Mouse (Mus musculus): Measurements from ENCODE around the gene Siglec1. TPM values are rescaled to one million over a fixed set of nuclear protein-coding genes. Genes with fewer than 3 reads are reported as not detected.
"Not testable (repeated sequence)": the region's sequence is repeated elsewhere in the genome, so short reads cannot be mapped to it uniquely, and the experiment has no call there.

Siglec1 gene
- polyA plus RNA-seq (2012; rRNA removed) = 0.23 and 0.38 TPM in 2 replicates

DNA sequence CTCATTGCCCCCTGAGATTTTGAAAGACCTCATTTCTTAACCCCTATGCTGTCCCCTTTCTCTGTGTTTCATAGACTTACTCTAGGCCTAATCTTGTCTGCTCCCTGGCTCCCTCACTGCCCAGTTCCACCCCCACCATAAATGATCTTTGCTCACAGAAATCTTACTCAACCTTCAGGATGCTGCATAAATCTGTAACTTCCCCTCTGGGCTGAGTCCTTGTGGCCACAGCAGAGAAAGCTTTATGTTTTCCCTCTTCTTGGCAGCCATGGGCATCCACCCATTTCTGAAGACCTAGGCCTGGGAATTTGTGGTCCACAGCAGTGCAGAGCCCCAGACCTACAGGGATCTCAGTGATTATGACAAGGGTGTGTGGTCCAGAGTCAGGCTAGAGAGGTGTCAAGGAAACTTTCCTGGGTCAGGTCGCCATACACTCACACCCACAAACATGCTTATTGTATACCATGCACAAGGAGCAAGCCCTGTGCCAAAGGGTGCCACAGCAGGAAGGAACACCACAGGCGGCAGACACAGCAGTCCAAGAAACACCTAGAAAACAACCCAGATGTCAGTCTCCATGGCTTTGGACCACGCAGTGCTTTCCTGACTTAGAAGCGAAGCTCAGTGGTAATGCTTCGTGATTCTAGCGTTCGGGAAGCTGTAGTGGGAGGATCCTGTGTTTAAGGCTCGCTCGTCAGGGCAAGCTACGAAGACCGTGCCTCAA, at the start of gene Siglec1:
Siglec1 (minus strand) TSS at position 99 of the 724 bp plus-strand sequence.
- no peak for DNase-seq (ENCODE audit: extremely low spot score in 1 of 2, low spot score in 1 of 2)

DNA sequence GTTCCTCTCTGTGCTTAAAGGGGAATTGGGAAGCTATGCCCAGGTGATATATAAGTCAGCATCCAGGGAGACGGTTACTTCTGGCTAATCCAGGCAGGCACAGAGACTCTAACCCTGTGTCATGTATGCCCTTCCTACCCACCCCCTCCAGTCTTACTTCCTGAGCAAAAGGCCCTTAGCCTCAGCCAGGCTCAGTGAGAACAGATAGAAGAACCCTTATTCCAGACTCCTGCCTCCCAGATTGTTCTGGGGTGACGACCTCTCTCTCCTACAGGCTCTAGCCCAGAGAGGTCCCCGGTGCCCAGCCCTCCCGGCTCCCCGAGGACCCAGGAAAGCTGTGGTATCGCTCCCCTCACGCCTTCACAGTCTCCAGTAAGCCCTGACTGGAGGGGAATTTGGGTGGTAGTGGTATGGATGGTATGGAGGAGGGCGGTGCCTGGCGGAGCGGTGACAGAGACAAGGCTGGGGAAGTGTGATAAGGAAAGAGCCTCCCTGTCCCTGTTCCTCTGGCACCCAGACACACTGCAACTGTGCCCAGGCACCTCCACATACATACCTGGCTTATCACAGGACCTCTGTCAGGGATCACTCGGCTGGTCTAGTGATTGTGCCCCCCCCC, 49.1 kb upstream of the Siglec1 start:
- DNase-seq (ENCODE audit: extremely low spot score in 1 of 2, low spot score in 1 of 2) = no peak

DNA sequence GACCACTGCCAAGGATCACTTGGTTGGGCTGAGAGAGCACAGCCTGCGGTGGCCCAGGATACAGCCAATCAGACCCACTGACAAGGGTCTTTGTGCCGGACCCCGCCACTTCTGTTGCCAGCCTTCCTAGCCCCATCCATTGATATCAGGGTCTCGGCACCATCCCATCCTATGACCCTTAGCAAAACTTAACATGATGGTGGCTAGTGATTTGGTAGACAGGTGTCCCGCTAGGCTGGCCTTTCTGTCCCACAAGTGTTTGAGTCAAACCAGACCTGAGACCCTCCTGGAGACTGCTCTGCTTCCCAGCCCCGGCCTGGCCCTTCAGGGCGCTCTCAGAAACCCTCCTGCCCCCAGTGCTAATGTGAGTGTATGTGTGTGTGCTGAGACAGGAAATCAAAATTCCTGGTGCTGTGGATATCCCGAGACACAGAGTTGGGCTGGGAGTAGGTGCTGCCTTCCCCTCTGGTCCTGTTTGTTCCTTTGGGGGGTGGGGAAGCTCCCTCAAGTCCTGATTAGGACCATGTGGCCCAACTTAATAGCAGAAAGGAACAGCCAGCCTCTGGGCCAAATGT, 48.3 kb upstream of the Siglec1 start:
- DNase-seq (ENCODE audit: extremely low spot score in 1 of 2, low spot score in 1 of 2) = no peak

DNA sequence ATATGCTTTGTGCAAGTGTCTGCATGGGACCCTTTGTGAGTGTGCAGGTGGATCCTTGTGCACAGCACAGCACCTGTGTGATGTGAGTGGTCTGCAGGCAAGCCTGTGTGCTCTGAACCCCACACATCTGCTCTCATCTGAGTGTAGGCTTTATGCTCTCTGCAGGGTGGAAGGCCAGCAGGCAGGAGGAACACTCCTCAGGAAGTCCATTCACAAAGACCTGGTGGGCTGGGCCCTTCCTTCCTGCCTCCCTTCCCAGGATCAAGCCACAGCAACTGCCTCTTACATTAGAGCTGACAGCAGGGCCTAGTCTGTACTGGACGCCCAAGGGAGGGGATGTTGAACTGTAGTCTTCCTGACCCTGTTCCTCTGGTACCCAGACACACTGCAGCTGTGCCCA, 47.8 kb upstream of the Siglec1 start:
- no peak for DNase-seq (ENCODE audit: extremely low spot score in 1 of 2, low spot score in 1 of 2)

DNA sequence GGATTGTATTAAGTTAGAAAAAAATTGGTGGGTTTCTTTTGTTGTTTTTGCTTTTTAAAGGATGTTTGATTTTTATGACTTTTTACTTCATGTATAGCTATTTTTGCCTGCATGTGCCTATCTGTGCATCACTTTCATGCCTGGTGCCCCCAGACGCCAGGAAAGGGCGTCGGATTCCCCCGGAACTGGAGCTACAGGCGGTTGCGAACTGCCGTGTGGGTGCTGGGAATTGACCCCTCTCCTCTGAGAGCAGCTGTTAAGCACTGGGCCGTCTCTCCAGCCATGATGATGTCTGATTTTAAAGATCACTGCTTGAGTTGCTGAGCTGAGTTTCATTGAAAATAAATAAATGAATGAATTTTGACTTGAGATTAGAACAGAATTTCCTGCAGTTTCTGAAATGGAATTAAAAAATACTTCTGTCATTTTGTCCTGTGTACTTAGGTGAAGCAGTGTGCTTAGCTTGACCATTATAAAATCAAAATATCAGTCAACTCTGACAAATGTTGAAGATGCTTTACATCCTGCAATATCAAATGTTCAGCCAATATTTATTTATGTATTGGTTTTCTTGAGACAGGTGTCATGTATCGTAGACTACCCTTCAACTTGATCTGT, 46.5 kb upstream of the Siglec1 start, which contains the start of gene Gm11037:
Gm11037 (plus strand) TSS at position 568 of the 618 bp plus-strand sequence.
- DNase-seq (ENCODE audit: extremely low spot score in 1 of 2, low spot score in 1 of 2) = no peak

DNA sequence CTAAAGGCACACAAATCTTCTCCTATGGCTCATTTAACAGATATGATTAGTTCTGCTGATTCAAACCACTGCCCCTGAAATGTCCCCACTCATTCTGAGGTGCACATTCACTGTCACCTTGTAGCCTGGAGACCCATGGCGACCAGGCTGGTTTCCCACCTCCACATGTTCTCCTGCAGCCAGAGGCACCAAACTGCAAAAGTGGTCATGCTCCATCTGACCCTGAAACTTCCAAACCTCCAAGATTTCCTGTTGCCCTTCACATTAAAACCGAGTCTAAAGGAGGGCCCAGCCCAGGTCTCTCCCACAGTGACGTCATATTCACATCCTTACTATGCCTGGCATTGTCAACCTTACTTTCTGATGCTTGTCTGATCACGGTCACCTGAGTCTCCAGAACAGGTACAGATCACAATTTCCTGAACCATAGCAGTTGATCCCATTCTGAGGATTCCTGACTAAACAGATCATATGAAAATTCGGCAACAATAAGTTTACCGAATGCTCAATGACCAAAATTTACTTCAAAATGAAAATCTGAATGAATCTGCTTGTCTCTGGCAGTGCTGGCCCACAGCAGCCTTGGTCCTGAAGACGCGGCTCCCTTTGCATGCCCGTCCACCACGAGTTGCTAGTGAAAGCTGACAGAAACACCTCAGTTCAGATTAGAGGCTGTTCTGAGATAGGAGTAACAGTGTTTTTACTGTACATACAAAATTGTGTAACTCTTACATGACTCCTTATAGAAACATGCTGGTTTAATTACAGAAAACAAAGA, 45.7 kb upstream of the Siglec1 start:
- DNase-seq (ENCODE audit: extremely low spot score in 1 of 2, low spot score in 1 of 2) = no peak

DNA sequence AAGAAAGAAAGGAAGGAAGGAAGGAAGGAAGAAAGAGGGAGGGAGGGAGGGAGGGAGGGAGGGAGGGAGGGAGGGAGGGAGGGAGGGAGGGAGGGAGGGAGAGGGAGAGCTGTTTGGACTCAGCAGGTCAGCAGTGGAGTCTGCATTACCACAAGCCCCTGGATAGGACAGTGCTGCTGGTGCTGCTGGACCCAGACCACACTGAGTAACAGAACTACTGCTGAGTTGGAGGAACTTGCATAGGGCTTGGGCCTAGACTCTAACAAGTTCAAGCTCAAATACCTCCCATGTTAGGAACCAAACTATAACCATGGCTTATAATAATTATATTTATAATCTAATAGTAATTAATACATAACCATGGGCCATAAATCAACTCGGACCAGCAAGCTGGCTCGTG, 44.3 kb upstream of the Siglec1 start:
- no peak for DNase-seq (ENCODE audit: extremely low spot score in 1 of 2, low spot score in 1 of 2)

DNA sequence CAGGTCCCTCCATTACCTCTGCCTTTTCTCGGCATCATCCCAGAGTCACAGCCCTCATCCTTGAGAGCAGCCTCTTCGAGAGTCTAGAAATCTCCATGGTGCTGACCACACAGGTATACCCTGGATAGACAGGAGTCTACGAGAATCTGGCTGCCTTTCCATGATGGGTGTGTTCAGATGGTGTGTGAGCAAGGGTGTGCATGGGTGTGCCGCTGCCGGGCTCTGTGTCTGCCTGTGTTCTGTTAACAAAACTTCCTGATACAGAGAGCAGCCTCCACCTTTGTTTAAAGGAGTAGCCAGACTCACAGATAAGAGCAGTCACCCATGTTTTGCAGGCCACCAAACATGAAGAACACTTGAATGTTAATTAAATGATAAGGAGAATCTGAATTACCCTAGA, 43.3 kb upstream of the Siglec1 start:
- DNase-seq (ENCODE audit: extremely low spot score in 1 of 2, low spot score in 1 of 2) = no peak

DNA sequence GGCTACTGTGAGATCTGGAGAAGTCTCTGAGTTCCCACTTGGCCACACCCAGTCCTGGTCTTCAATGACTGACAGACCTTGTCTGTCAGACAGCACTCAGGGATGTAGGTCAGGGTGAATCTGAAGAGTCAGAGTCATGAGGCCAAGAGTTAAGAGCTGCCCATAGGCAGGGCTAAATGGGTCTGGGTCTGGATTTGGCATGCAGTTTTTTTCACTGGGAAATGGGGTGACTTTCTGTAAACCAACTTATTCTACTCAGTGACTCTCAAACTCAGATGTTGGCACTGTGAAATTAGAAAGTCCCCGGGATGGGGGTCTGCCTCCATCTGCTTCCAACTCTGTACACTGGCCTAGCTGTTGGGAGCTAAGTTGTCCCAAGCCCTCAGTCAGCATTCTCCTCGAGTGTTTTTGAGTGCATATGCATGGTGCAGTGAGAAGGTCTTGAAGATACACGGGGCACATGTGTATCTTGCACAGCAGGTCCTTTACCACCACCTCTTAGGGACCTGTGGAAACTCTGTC, 42.1 kb upstream of the Siglec1 start:
- DNase-seq (ENCODE audit: extremely low spot score in 1 of 2, low spot score in 1 of 2) = no peak

DNA sequence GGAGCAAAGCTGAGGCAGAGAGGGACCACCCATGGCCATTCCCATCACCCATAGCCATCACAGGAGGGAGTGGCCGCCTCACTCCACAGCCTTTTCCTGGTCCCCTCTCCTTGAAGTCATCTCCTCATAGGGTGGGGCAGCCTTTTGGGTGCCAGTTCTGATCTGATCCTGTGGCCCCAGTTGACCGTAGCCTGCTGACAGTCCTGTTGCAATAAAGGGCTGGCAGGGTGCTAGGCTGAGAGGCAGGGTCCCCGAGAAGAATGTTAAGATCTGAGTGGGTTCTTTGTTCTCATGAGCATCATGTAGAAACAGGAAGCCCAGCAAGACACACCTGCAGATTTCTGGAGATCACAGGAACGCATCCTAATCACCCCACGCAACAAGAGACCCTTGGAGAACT, 41.6 kb upstream of the Siglec1 start:
- DNase-seq (ENCODE audit: extremely low spot score in 1 of 2, low spot score in 1 of 2) = no peak

DNA sequence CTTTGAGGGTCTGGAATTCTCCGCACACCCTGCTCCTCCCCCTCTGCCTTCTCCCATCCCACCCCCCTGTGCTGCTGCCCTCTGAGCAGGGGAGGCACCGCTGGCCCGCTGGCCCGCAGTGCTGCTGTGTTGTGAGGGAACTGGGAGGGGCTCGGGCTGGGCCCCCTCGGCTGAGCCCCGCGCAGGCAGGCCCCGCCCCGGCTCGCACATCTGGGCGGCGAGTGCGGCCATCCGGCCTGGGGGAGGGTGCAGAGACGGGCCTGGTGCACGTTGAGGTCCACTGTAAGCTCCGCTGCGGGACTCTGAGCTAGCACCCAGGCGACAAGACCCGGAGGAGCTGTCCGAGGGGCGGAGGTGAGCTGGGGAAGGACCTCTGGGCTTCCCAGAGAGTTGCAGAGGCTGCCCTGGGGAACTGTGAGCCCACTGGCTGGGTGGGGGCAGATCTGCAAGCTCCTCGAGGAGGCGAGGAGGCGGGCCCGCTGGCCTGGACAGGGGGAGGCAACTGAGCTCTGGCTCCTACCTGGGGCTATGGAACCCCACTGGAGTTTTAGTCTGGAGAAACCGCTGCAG, 40.7 kb upstream of the Siglec1 start, which contains the start of gene Hspa12b:
Hspa12b (plus strand) TSS at position 120 of the 570 bp plus-strand sequence.
- no peak for DNase-seq (ENCODE audit: extremely low spot score in 1 of 2, low spot score in 1 of 2)

DNA sequence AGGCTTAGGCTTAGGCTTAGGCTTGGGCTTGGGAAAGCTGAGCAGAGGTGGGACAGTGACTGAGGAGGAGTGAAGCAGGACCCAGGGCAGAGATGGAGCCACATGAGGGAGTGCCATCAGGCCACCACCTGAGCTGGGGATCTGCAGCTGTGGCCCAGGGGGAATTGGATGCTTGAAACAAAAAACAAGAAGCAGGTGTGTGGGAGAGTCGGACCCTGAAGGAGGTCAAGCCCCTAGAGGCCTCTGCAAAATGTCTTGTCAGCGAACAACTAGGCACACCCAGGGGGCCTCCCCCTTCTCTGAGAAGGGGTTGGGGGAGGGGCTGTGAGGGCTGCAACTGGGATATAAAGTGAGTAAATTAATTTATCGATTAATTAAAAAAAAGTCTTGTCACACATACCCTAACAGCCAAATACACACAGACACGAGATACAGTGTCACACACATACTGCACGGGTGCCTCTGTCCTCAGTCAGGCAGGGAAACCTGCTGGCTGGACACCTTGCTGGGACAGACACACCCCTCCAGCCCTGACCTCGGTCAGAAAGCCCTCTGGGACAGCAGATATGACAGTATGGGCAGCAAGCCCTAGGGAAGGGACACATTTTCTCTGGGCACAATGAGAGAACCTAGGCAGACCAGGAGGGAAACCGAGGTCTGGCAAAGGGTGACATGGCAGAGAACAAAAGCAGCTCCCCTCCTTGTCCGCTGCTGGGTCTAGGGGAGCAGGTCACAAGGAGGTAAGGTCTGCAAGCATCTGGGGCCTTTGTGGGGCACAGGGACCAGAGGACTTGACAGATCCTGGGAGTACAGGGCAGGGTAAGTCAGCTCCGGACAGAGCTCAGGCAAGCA, 39.6 kb upstream of the Siglec1 start:
- no peak for DNase-seq (ENCODE audit: extremely low spot score in 1 of 2, low spot score in 1 of 2)

DNA sequence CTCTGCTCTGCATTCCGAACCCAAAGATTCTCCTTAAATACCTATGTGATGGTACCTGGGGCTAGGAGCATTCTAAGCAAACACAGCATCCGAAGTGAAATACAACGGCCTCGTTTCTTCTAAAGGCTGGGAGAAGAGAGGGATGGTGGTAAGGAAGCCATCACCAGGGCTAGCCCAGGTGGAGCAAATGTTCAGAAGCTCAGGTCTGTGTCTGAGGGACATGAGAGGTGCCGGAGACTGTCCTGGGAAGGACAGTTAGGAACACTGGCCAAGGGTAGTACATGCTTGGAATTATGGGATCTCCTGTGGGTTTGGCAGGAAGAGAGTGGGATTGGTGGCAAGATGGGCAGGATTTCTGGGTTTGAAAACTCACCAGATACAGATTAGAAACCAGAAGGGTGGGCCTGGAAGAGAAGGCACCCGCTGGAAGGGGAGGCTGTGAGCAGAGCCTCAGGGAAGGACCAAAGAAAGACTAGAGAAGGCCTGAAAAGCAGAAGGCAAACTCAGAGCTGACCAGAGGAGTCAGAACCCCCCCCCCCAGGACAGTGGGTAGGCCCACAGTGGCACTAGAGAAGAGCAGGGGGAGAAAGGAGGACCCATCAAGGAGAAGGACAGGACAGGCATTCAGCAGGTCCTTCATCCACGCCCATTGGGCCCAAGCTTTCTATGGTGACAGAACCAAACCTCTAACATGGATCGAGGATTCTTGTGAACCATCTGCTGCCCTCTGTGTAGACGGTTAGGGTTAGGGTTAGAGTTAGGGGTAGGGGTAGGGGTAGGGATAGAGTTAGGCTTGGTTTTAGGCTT, 38.8 kb upstream of the Siglec1 start:
- no peak for DNase-seq (ENCODE audit: extremely low spot score in 1 of 2, low spot score in 1 of 2)

DNA sequence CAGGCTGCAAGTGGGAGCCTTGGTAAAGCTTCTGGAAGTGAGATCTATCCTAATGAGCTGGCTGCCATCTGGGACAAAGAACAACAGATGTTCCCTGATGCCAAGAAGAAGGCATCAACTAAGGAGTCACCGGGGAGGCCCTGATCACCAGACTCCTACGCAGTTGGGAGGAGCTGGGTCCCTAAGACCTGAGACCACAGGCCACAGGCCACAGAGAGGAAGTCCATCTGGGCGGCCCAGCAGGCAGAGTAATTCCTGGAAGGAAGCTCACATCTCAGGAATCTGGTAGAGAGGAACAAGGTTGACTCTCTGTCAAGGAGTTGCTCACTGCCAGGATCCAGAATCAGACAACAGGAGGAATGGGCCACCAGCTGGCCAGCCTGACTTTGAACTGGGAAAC, 37.6 kb upstream of the Siglec1 start:
- no peak for DNase-seq (ENCODE audit: extremely low spot score in 1 of 2, low spot score in 1 of 2)

DNA sequence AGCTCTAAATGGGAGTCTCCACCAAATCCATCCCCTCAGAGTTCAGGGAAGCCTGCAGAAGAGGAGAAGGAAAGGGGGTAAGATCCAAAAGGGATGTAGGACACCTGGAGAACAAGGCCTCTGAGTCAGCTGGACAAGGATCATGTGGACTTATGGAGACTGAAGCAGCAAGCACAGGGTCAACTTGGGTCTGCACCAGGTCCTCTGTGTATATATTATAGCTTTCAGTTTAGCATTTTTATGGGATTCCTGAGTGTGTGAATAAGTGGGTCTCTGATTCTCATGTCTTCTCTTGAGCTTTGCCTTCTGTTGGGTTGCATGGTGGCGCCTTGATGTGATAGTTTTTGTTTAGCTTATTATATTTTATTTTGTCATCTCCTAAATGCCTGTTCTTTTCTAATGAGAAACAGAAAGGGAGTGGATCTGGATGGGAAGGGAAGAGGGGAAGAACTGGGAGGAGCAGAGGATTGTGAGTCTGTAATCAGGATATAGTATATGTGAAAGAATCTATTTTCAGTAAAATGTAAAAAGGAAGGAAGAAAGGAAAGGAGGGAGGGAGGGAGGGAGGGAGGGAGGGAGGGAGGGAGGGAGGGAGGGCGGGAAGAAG, 32.5 kb upstream of the Siglec1 start:
- DNase-seq (ENCODE audit: extremely low spot score in 1 of 2, low spot score in 1 of 2) = no peak

DNA sequence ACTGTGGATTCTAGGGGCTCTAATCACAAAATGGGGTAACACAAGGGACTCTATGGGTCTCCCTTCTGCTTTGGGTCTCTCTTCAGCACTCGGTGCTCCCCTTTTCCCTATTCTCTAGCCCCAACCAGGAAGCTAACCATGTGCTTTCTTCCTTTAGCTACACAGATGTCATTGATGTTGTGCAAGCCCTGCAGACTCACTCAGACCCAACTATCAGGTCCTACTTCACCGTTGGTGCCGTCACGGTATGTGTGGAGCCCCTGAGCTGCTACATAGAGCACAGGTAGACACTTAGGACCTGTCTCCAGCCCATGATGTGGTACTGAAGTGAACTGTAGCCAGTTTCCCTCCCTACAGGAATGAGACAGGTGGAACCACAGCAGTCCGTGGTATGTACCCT, 19.4 kb upstream of the Siglec1 start:
- DNase-seq (ENCODE audit: extremely low spot score in 1 of 2, low spot score in 1 of 2) = no peak

DNA sequence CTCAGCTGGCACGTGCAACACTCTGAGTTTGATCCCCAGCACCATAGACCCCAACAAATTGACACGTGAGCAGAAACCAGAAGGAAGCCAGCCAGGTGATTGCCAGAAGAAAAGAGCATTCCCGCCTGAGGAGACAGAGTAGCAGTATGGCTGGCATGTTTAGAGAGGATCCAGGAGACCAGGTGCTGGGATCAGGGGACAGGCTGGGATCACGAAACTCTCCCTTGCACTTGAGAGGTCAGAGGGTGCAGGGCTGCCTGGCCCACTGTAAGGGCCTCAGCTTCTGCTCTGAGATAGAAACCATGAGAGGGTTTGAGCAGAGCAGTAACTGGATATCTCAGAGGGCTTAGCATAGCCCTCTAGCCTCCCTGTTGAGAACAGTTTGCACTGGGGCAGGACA, 18.5 kb upstream of the Siglec1 start:
- not testable (repeated sequence) for DNase-seq (ENCODE audit: extremely low spot score in 1 of 2, low spot score in 1 of 2)

DNA sequence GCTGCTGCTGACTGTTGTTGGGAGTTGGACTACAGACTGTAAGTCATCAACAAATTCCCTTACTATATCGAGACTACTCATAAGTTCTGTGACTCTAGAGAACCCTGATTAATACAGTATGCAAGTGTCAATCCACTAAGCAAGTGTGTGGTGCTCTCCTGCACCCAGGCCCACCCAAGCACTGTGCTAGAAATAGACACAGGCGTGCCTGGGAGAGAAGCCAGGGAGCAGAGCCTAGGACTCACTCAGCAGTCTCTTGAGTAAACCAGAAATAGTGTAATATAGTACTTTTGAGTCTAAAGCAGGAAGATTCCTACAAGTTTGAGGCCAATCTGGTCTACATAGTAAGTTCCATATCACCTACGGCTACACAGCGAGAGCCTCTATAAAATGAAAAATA, 17.5 kb upstream of the Siglec1 start:
- DNase-seq (ENCODE audit: extremely low spot score in 1 of 2, low spot score in 1 of 2) = peak in 1 of 2 experiments; percentile 36
